Mouse (Mus musculus): ENCODE data around the gene Armc2.
"Not testable (repeated sequence)": the region's sequence is repeated elsewhere in the genome, so short reads cannot be mapped to it uniquely, and the experiment has no call there.

Armc2 gene

DNA sequence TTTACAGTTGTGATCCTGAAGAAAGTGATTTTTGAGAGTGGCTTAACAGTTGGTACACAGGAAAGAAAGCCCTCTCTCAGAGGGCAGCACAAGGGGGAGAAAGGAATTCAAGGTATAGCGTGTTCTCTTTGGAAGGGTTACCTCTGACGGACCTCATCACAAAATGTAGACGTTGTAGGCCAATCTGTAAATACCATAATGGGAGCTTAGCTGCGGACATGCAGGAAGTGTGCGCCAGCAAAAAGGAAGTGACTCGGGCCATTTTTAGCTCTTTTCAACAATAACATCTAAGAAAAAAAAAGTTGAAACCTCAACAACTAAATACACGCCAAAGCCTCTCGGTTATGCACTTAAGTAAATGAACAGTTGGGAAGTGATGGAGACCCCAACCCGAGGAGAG is 45.6 kb downstream of the Armc2 start:
- DNase-seq (ENCODE audit: low read depth, low spot score) = no peak

GRCm38 (mm10) chr10:41967915-41968635 is 50.2 kb downstream of the Armc2 start:
- DNase-seq (ENCODE audit: low read depth, low spot score) = no peak

- no peak for DNase-seq (ENCODE audit: low read depth, low spot score)
Measured at GRCm38 (mm10) chr10:41962725-41963124, 55.5 kb downstream of the Armc2 start.

- no peak for DNase-seq (ENCODE audit: low read depth, low spot score)
Measured at GRCm38 (mm10) chr10:41959808-41960207, 58.4 kb downstream of the Armc2 start.

GRCm38 (mm10) chr10:41958677-41959274 is 59.5 kb downstream of the Armc2 start:
- DNase-seq (ENCODE audit: low read depth, low spot score) = no peak

DNA sequence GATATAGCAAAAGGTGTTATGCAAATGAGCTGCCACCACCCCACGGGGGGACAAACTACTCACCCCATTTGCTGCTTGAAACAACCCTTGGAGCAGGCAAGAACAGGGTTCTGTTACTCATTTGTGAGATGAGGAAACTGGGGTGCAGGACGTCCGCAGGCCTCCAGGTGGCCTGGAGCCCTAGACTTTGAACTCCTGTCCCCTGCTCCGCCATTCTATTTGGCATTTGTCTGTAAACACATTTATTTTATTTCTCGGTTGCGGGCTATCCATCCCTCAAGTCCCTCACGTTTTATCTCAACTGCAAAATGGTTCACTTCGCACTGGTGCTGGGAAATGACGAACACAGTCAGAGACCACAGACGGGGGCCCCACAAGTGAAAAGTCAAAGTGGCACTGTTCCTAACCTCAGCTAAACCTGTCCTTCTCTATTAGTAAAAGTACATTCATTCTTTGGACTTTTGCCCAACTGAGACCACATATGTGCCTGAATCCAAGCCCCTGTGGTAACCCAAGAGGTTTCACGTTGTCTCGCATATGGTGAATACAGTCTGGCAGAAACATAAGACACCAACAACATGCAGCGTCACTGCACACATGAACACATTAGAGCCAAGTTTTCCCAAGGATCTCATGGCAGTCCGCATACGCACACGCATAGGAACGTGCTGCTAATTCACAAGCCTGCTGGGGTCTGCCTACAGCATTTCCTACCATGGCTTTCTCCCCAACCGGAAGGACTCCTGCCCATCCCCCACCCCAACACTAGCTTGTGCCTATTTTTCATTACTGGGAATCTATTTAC is 60.6 kb downstream of the Armc2 start:
- DNase-seq (ENCODE audit: low read depth, low spot score) = no peak

DNA sequence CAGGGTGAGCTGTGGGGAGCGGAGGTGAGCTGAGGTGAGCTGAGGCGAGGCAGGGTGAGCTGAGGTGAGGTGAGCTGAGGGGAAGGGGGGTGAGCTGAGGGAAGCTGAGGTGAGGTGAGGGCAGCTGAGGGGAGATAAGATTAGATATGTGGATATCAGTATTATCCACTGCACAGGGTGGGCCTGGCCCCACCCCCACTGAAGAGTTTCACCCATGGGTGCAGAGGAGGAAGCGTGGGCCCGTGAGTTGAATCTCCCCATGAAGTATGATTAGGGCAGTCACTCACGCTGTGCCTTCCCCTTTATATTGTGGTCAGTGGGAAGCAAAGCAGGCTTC is 64.7 kb downstream of the Armc2 start:
- DNase-seq (ENCODE audit: low read depth, low spot score) = no peak

- DNase-seq (ENCODE audit: low read depth, low spot score) = no peak
Measured at GRCm38 (mm10) chr10:41952850-41953527, 65.3 kb downstream of the Armc2 start.

DNA sequence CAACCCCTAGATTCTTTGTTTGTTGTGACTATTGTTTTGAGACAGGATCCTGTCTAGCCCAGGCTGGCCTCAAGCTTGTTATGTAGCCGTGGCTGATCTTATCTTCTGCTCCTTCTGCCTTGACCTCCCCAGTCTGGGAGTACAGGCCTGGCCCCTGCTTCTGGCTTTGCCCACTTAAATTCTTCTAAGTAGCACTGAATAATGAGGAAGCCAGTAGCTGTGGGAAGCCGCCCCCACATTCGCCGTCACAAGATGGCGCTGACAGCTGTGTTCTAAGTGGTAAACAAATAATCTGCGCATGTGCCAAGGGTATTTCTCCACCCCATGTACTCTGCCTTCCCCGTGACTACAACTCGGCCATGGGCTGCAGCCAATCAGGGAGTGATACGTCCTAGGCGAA is 65.9 kb downstream of the Armc2 start:
- not testable (repeated sequence) for DNase-seq (ENCODE audit: low read depth, low spot score)

DNA sequence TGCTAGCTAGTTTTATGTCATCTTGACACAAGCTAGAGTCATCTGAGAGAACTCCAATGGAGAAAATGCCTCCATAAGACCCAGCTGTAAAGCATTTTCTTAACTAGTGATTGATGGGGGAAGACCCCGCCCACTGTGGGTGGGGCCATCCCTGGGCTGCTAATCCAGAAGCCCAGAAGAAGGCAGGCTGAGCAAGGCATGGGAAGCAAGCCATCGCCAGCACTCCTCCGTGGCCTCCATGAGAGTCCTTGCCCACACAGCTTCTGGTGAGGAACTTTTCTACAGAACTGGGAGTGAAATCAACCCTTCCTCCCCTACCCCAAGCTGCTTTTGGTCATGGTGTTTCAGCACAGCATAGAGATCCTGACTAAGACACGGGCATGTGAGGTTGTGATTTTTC is 79.2 kb downstream of the Armc2 start:
- no peak for DNase-seq (ENCODE audit: low read depth, low spot score)

GRCm38 (mm10) chr10:41937176-41937575 is 81.1 kb downstream of the Armc2 start:
- DNase-seq (ENCODE audit: low read depth, low spot score) = no peak

- no peak for DNase-seq (ENCODE audit: low read depth, low spot score)
Measured at GRCm38 (mm10) chr10:41936100-41936499, 82.1 kb downstream of the Armc2 start.

GRCm38 (mm10) chr10:41935476-41935829 is 82.8 kb downstream of the Armc2 start:
- DNase-seq (ENCODE audit: low read depth, low spot score) = no peak

DNA sequence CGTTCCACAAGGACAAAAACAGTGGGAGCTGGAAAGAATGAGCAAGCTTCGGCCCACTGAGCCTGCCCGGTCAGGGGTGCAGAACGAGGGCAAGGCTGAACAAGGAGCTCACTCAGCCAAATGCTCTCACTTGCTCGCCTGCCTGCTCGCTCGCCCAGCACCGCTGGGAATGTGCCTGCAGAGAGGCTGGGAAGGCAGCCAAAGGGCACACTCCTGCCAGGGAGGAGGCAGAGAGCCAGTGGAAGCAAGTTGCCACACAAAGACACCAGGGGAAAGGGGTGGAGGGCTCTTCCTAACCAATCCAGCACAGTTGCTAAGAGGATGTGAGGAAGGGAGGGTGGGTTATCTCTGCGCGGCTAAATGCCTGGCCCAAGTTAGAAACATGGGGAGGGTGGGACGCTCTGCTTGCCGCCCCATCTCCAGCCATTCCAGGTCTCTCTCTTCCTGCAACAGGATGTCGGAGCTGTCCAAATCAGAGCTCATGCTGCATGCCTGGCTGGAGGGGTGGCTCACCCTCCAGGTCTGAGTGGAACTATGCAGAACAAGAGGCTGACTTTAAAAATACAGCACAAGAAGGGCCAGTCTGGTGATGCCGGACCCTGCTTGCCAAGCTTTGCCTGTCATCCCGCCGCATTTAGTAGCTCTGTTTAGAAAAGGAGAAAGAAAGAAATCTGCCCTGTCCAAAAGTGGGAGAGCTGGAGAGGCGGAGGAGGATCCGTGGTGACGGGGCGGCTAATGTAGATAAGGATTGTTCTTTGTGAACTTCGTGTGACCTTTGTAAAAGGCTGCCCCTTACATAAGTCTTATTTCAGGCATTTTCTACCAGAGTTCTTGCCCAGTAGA is 83.4 kb downstream of the Armc2 start:
- DNase-seq (ENCODE audit: low read depth, low spot score) = peak; percentile 30

GRCm38 (mm10) chr10:41933536-41933935 is 84.7 kb downstream of the Armc2 start:
- DNase-seq (ENCODE audit: low read depth, low spot score) = no peak

- no peak for DNase-seq (ENCODE audit: low read depth, low spot score)
Measured at GRCm38 (mm10) chr10:41932943-41933342, 85.3 kb downstream of the Armc2 start.

- DNase-seq (ENCODE audit: low read depth, low spot score) = no peak
Measured at GRCm38 (mm10) chr10:41931962-41932361, 86.3 kb downstream of the Armc2 start.

GRCm38 (mm10) chr10:41930966-41931365 is 87.3 kb downstream of the Armc2 start:
- no peak for DNase-seq (ENCODE audit: low read depth, low spot score)

- no peak for DNase-seq (ENCODE audit: low read depth, low spot score)
Measured at GRCm38 (mm10) chr10:41926726-41927125, 91.5 kb downstream of the Armc2 start.

DNA sequence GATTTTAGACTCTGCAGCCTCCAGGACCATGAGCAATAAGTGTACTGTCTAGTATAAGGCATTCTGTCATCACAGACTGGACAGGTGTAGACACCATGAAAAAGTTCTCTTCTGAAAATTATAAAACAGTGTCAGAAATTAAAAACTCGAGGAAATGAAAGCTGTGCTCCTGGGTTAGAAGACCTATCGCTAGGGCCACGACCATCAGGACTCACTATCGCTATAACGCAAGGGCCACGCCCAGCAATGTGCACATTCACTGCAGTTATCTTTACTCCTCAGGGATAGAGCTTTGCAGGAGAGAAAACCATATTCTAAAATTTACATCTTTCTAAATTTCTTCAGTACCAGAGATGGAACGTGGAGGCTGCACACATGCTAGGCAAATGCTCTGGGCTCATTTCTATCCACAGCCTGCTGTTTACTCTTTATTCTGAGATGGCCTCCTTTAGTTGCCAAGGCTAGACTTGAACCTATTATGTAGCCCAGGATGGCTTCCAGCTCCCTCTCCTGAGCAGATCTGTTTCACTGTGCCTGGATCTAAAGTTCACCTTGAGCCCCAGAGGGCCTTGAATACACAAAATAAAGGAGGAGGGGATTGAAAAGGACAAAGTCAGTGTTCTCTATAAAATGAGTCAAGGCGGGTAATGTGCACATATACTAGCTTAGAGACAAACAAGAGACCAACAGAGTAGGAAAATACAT is 105.8 kb downstream of the Armc2 start:
- DNase-seq (ENCODE audit: low read depth, low spot score) = no peak

- no peak for DNase-seq (ENCODE audit: low read depth, low spot score)
Measured at GRCm38 (mm10) chr10:41908899-41909298, 109.3 kb downstream of the Armc2 start.

Measured in retina, adult 2 months (tissue).